Mouse (Mus musculus) myocyte (in vitro differentiated cells): ENCODE results near the gene Spata48.

ENCODE experiments used
- E2F4 ChIP-seq: IDR thresholded peaks from one replicate; pipeline ENCODE4 v1.6.1; 2011; ENCODE audit warnings: mild to moderate bottlenecking, control low read depth, moderate library complexity; ENCODE audit not compliant: insufficient read depth
- MAX ChIP-seq: IDR thresholded peaks from one replicate; pipeline ENCODE4 v1.6.1; 2011; ENCODE audit warnings: low read depth, mild to moderate bottlenecking, control low read depth
- MYOD1 ChIP-seq, 3 experiments: IDR thresholded peaks; one replicate each; pipeline ENCODE4 v1.6.1; 2011; ENCODE audit warnings: control low read depth in 2 of 3, low read depth in 2 of 3, mild to moderate bottlenecking in 2 of 3, moderate library complexity in 1 of 3; ENCODE audit not compliant: insufficient read length in 2 of 3, control insufficient read depth in 1 of 3
- MYOG ChIP-seq, 3 experiments: IDR thresholded peaks; one replicate each; pipeline ENCODE4 v1.6.1; 2011; ENCODE audit warnings: control low read depth in 2 of 3, low read depth in 2 of 3, mild to moderate bottlenecking in 2 of 3; ENCODE audit not compliant: insufficient read length in 2 of 3, control insufficient read depth in 1 of 3, insufficient read depth in 1 of 3
- POLR2A ChIP-seq: IDR thresholded peaks from one replicate; pipeline ENCODE4 v1.6.1; 2011; ENCODE audit warnings: low read depth, mild to moderate bottlenecking, control low read depth, moderate library complexity; ENCODE audit not compliant: insufficient read length
- POLR2AphosphoS2 ChIP-seq: IDR thresholded peaks from one replicate; pipeline ENCODE4 v1.6.1; 2011; ENCODE audit warnings: low read depth, control low read depth; ENCODE audit not compliant: insufficient read length
- TCF3 ChIP-seq: IDR thresholded peaks from one replicate; pipeline ENCODE4 v1.6.1; 2011; ENCODE audit warnings: low read depth, control low read depth; ENCODE audit not compliant: insufficient read length
- USF1 ChIP-seq: IDR thresholded peaks from one replicate; pipeline ENCODE4 v1.6.1; 2011; ENCODE audit warnings: low read depth, mild to moderate bottlenecking, control low read depth, moderate library complexity

GRCm38 (mm10) chr11:11564266-11565044, 102.6 kb downstream of the Spata48 start:
- no peak for TF ChIP-seq USF1
- no peak for TF ChIP-seq TCF3
- no peak for TF ChIP-seq POLR2A
- no peak for TF ChIP-seq E2F4
- TF ChIP-seq POLR2AphosphoS2: no peak
- TF ChIP-seq MAX: no peak
- no peak for TF ChIP-seq MYOD1 (IDR thresholded peaks at IDR 0.05; ENCODE audit: control insufficient read depth in 1 of 3, insufficient read length in 2 of 3, low read depth in 2 of 3)
- TF ChIP-seq MYOG (IDR thresholded peaks at IDR 0.05; ENCODE audit: control insufficient read depth in 1 of 3, insufficient read depth in 1 of 3, insufficient read length in 2 of 3, low read depth in 2 of 3): no peak
